Mouse (Mus musculus) ES-E14 (cell line): ENCODE data around the gene Tap2. TPM values are rescaled to one million over a fixed set of nuclear protein-coding genes. Genes with fewer than 3 reads are reported as not detected.

Source experiments
- DNase-seq: peaks from one replicate; pipeline ENCODE4 v3.0.0-alpha.2; 2013; ENCODE audit warnings: low read depth, low spot score
- H3K27ac ChIP-seq: 2 replicates; pipeline ENCODE4 v1.5.1; 2012; ENCODE audit warnings: low read depth, mild to moderate bottlenecking, low read length, moderate library complexity, mixed read lengths; ENCODE audit not compliant: poor library complexity, insufficient read depth, severe bottlenecking
- H3K36me3 ChIP-seq: 2 replicates; pipeline ENCODE4 v1.6.1; 2012; ENCODE audit warnings: mild to moderate bottlenecking, low read length, moderate library complexity, mixed read lengths; ENCODE audit not compliant: control insufficient read depth, poor library complexity, insufficient read depth, severe bottlenecking
- H3K4me1 ChIP-seq, 2 experiments: fragments of 150-350 bp in 1 of 2; sonication (generic) in 1 of 2; 2 replicates each; pipeline ENCODE4 v1.6.1; 2012; ENCODE audit warnings: low read length in 2 of 2, mild to moderate bottlenecking in 1 of 2, mixed read lengths in 1 of 2; ENCODE audit not compliant: control insufficient read depth in 2 of 2, insufficient read depth in 2 of 2, poor library complexity in 1 of 2
- H3K4me3 ChIP-seq, 2 experiments: fragments of 150-350 bp in 1 of 2; sonication (generic) in 1 of 2; 2 replicates each; pipeline ENCODE4 v1.5.1; 2012; ENCODE audit warnings: low read length in 2 of 2, low read depth in 1 of 2, mild to moderate bottlenecking in 1 of 2, mixed read lengths in 1 of 2; ENCODE audit not compliant: insufficient read depth in 1 of 2, poor library complexity in 1 of 2, severe bottlenecking in 1 of 2
- H3K9ac ChIP-seq: 2 replicates; pipeline ENCODE4 v1.6.1; 2012; ENCODE audit warnings: low read depth, mild to moderate bottlenecking, low read length, mixed read lengths; ENCODE audit not compliant: poor library complexity, insufficient read depth, severe bottlenecking
- H3K9me3 ChIP-seq: fragments of 150-350 bp; sonication (generic); 2 replicates; pipeline ENCODE4 v1.6.1; 2012; ENCODE audit warnings: low read depth, mild to moderate bottlenecking, low read length; ENCODE audit not compliant: control insufficient read depth, insufficient read depth
- CHD2 ChIP-seq: IDR thresholded peaks from 2 replicates; pipeline ENCODE4 v1.6.1; 2014; ENCODE audit warnings: mild to moderate bottlenecking, low read depth, low read length, inconsistent platforms
- HCFC1 ChIP-seq: IDR thresholded peaks from 2 replicates; pipeline ENCODE4 v1.6.1; 2012; ENCODE audit warnings: low read length, inconsistent platforms, borderline replicate concordance; ENCODE audit not compliant: insufficient read depth
- MAFK ChIP-seq: IDR thresholded peaks from 2 replicates; pipeline ENCODE4 v1.6.1; 2014; ENCODE audit warnings: mild to moderate bottlenecking, low read depth, low read length, inconsistent platforms; ENCODE audit not compliant: insufficient read depth
- ZC3H11A ChIP-seq: IDR thresholded peaks from 2 replicates; pipeline ENCODE4 v1.6.1; 2012; ENCODE audit warnings: low read depth, mild to moderate bottlenecking, inconsistent platforms, low read length, borderline replicate concordance
- ZNF384 ChIP-seq: IDR thresholded peaks from 2 replicates; pipeline ENCODE4 v1.6.1; 2012; ENCODE audit warnings: low read depth, low read length, inconsistent platforms
- in situ Hi-C, 2 experiments: fragments of 600-800 bp; cut with MboI; formaldehyde crosslinking; loops; one replicate each; pipeline ENCODE4 v1.15.1; 2025; ENCODE audit warnings: low sequenced_read_pairs in 2 of 2, inconsistent platforms in 1 of 2; ENCODE audit not compliant: unreplicated experiment in 2 of 2
- total RNA-seq: library from RNA; depleted of rRNA; stranded (reverse); fragments of 300-350 nt; gene quantifications from 2 replicates; pipeline ENCODE4 v1.2.3, GENCODE M21; 2012

The Tap2 gene
- total RNA-seq, 1 experiment: 4.0 TPM

DNA sequence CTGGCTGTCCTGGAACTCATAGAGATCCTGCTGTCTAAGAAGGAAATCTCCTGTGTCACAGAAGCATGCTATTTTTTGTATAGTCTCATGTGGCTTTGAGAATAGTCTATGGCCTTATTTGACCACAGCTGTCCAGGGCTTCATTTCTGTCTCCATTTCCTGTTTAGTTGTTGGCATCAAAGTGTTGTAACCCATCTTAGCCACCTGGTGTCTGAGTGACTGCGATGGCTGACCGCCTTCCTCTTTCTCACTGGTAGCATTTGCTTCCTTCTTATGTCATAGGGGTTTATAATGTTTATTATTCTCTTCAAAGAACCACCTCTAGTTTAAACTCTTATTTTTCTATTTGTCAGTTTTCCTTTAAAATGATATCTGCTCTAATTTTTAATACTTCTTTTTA is 45.4 kb downstream of the Tap2 start:
- H3K27ac ChIP-seq: no peak overlapping the region
- no peaks in the 10 kb centered on the region for H3K9me3 ChIP-seq
- H3K36me3 ChIP-seq: no peaks in the 10 kb centered on the region
- DNase-seq: no peak
- in situ Hi-C loops: loop anchor here in 1 of 2 experiments (5.0 to 10.0 kb wide), 2 partner anchors 64 to 96 kb away; no protein-coding TSS in a partner anchor
- no peak for TF ChIP-seq MAFK
- TF ChIP-seq ZC3H11A: no peak
- TF ChIP-seq ZNF384: no peak
- TF ChIP-seq HCFC1: no peak
- no peak for TF ChIP-seq CHD2
- no peak overlapping the region for H3K9ac ChIP-seq
- H3K4me3 ChIP-seq: no peak overlapping the region
- no peaks in the 10 kb centered on the region for H3K4me1 ChIP-seq

DNA sequence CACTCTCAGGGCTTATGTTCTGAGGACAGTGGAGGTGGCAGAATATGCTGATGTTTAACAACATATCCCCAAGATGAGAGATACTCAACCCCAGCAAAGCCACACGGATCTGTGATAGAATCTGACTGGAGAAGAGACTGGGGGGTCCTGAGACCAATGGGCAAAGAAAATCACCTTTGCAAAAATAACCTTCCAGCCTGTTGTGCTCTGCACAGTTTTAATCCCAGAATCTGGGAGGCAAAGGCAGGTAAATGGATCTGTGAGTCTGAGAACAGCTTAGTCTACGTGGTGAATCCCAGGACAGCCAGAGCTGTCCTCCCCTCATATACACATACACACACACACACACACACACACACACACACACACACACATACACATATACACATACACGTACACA is 46.0 kb downstream of the Tap2 start:
- in situ Hi-C loops: loop anchor here in 1 of 2 experiments (5.0 to 10.0 kb wide), 2 partner anchors 63 to 95 kb away; no protein-coding TSS in a partner anchor
- TF ChIP-seq CHD2 (no peak), MAFK (no peak), HCFC1 (no peak), ZNF384 (no peak), ZC3H11A (no peak)
- H3K9me3 ChIP-seq: no peaks in the 10 kb centered on the region
- no peak overlapping the region for H3K4me3 ChIP-seq
- no peaks in the 10 kb centered on the region for H3K4me1 ChIP-seq
- H3K27ac ChIP-seq: no peak overlapping the region
- no peak for DNase-seq
- H3K9ac ChIP-seq: no peak overlapping the region
- no peaks in the 10 kb centered on the region for H3K36me3 ChIP-seq

DNA sequence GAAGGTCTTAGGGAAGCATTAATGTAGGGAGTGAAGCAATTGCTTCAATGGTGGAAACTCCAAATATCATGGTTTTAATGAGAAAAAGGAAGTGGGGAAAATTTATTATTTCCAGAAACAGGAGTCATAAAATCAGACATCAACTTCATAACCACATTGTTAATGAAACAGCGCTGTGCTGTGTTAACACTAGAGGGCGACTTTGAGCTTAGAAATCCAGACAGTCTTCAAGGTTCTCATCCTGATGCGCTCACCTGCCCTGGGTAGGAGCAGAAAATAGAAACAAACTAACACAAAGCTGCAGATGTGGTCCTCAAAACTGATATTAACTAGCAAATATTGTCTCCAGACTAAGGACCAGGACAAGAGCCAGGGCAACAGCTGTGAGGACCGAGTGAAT is 46.6 kb downstream of the Tap2 start:
- Histone ChIP-seq H3K27ac (no peak overlapping the region), H3K9me3 (no peaks in the 10 kb centered on the region), H3K9ac (no peak overlapping the region), H3K4me3 (no peak overlapping the region), H3K36me3 (no peaks in the 10 kb centered on the region), H3K4me1 (no peaks in the 10 kb centered on the region)
- in situ Hi-C loops: loop anchor here in 1 of 2 experiments (5.0 to 10.0 kb wide), 2 partner anchors 62 to 95 kb away; no protein-coding TSS in a partner anchor
- no peak for DNase-seq
- TF ChIP-seq ZNF384: no peak
- TF ChIP-seq ZC3H11A: no peak
- TF ChIP-seq HCFC1: no peak
- no peak for TF ChIP-seq MAFK
- no peak for TF ChIP-seq CHD2

DNA sequence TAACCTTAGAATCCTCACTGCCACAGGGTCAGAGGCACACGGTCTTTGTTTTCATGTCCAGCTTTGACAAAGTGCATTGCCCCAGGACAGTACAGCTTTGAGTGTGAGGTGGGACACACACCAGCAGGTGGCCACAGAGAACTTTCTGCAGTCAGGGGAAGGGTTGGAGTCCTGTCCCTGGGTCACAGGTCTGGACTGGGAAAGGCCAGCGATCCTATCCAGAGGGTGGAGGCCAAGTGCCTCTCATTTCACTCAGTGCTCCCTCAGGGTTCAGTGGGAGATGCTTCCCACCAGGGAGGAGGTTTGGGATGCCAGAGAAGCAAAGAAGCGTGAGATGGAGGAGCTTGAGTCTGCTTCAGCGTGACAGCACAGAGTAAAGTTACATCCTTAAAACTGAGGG is 48.3 kb downstream of the Tap2 start:
- TF ChIP-seq ZC3H11A (no peak), HCFC1 (no peak), ZNF384 (no peak), MAFK (no peak), CHD2 (no peak)
- no peak overlapping the region for H3K27ac ChIP-seq
- no peaks in the 10 kb centered on the region for H3K9me3 ChIP-seq
- H3K4me3 ChIP-seq: no peak overlapping the region
- no peaks in the 10 kb centered on the region for H3K4me1 ChIP-seq
- DNase-seq: no peak
- no peak overlapping the region for H3K9ac ChIP-seq
- H3K36me3 ChIP-seq: no peaks in the 10 kb centered on the region
- in situ Hi-C loops: no loop called here

DNA sequence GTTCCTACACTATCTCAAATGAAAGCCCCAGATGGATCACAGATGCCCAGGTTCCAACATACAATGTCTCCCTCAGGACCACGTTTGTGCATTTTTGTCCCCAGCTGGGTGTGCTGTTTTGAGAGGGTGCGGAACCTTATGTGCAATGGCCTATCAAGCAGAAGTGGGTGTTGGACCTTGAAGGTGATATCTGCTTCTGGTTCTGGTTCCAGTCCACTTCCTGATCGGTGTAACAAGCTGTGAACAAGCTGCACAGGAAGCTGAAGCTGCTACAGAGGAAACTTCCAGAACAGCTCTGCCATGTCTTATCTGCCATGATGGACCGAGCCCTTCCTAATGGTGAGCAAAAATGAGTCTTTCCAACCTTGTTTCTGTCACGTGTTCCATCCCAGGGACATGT is 53.2 kb downstream of the Tap2 start:
- Histone ChIP-seq H3K36me3 (no peaks in the 10 kb centered on the region), H3K27ac (no peak overlapping the region), H3K9me3 (no peaks in the 10 kb centered on the region), H3K4me1 (no peaks in the 10 kb centered on the region), H3K9ac (no peak overlapping the region), H3K4me3 (no peak overlapping the region)
- DNase-seq: no peak
- TF ChIP-seq HCFC1: no peak
- no peak for TF ChIP-seq MAFK
- no peak for TF ChIP-seq CHD2
- no peak for TF ChIP-seq ZNF384
- TF ChIP-seq ZC3H11A: no peak
- in situ Hi-C loops: no loop called here
